Mouse (Mus musculus) embryonic fibroblast, embryonic 13.5 days (primary cell): ENCODE data around the gene Dnajb2. TPM values are rescaled to one million over a fixed set of nuclear protein-coding genes. Genes with fewer than 3 reads are reported as not detected.

Experiments used
- H3K27ac ChIP-seq: 2 replicates; pipeline ENCODE4 v1.5.1; 2012; ENCODE audit warnings: low read length, control low read depth, inconsistent platforms; ENCODE audit not compliant: insufficient read depth
- H3K4me1 ChIP-seq: 2 replicates; pipeline ENCODE4 v1.6.1; 2011; ENCODE audit warnings: low read length; ENCODE audit not compliant: control insufficient read depth, insufficient read depth
- H3K4me3 ChIP-seq: 2 replicates; pipeline ENCODE4 v1.5.1; 2011; ENCODE audit warnings: mild to moderate bottlenecking, control low read depth, low read length; ENCODE audit not compliant: insufficient read depth
- CTCF ChIP-seq: IDR thresholded peaks from 2 replicates; pipeline ENCODE4 v1.5.1; 2011; ENCODE audit warnings: mild to moderate bottlenecking, control low read depth, low read length, moderate library complexity, borderline replicate concordance; ENCODE audit not compliant: insufficient read depth
- POLR2A ChIP-seq: IDR thresholded peaks from 2 replicates; pipeline ENCODE4 v1.6.1; 2011; ENCODE audit warnings: low read depth, mild to moderate bottlenecking, control low read depth, low read length, moderate library complexity
- polyA plus RNA-seq: library from polyadenylated mRNA; stranded (reverse); fragments of >200 nt; gene quantifications from 2 replicates; pipeline ENCODE4 v1.2.4, GENCODE M21; 2011; ENCODE audit warnings: low read depth; ENCODE audit not compliant: missing spikeins, insufficient read length

Dnajb2 gene
- polyA plus RNA-seq, 1 experiment = 28.4 TPM

DNA sequence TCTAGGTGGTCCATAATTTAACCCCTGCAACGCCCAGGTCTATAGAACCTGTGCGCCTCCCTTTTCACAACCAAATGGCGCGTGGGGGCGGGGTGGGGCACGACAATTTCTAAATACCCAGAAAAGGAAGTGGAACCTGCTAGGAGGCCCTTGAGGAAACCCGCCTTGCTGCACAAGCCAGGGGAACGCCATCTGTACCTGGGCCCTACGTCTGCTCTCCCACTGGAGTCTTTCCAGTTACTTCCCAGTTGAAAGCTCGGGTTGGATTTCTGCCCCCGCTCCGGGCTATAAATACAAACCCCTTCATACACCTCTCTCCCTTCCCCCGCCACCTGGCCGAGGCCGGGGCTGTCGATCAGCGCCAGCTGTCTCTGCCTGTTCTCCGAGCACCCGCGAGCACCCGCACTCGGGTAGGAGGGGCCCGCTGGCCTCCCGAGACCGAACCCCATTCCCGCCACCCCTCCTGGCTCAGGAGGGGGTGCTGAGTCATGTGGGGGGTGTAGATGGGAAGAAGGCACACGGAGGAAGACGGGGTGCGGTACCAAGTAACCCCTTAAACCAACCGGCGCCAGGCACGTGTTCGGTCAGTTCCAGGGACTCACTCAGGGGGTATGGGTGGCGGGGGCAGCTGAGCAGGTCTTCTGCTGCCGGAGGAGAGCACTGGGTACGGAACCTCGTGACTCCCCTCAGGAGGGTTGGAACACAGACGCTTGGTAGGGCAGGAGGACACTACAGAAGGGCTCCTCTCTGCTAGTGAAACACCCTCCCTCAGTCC is 17.8 kb upstream of the Dnajb2 start:
- H3K27ac ChIP-seq = no peak overlapping the region
- peak overlapping the region; percentile 57 for H3K4me3 ChIP-seq
- H3K4me1 ChIP-seq = peaks cover 4% of the 10 kb centered on the region; the same call in 1 of the 2 replicates
- TF ChIP-seq CTCF (no peak), POLR2A (no peak)

DNA sequence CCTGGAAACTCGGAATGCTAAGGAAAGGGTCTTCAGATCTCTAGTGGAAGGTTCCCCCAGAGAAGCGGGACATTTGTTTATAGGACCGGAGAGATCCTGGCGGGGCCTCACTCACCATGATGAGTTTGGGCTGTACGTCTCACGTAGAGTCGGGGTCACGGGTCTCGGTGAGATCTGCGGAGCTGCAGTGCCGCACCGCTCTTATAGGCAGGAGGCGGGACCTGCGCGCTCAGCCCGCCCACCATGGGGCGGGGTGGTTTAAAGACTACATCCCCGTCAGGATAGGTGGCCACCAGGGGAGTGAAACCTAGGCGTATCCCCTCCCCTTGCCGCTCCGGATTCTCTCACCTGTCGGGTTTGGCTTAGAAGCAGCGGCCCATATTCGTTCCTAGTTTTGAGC is 17.1 kb upstream of the Dnajb2 start:
- peaks cover 4% of the 10 kb centered on the region; the same call in 1 of the 2 replicates for H3K4me1 ChIP-seq
- TF ChIP-seq POLR2A (peak; percentile 99), CTCF (no peak)
- H3K4me3 ChIP-seq = peak overlapping the region; percentile 57
- no peak overlapping the region for H3K27ac ChIP-seq

DNA sequence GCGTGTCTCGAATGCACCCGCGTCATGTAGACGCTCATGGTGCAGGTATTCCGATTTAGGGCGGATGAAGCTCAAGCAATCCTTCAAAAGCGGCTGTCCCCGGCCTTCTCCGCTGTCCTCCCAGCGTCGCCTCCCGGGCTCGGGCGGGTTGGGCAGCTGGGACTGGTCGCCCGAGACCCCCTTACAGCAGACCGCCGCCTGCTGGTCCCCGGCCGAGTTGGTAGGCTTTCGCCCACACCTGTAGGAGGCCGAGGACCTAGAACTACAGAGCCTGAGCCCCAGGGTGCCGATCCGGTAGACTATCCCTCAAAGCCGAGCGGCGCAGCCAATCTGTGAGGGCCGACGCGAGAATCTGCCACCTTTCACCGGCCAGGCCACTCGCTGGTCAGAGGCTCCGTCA is 16.7 kb upstream of the Dnajb2 start, which contains the start of gene Tuba4a:
TSS of gene Tuba4a (minus strand) at position 335 of the 400 bp plus-strand sequence.
- no peak for TF ChIP-seq POLR2A
- H3K27ac ChIP-seq = no peak within 1 kb of the TSS

DNA sequence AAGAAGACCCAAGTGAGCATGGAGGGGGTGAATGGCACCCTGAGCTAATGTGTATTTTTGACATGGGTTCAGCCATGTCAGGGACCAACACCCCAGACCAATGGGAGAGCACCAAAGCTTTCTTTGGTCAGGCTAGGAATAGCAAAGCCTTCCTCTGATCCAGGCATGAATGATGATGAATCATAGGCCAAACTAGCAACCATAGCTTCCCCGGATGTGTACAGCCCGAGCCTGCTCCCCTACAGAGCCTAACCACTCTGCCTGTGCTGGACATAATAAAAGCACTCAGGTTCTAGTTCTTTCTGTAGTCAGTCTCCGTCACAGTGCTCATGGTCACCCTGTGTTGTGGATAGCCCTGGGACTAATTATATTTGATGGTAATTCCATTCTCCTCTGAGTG is 14.7 kb upstream of the Dnajb2 start:
- Histone ChIP-seq H3K4me1 (peaks cover 4% of the 10 kb centered on the region; the same call in 1 of the 2 replicates), H3K27ac (no peak overlapping the region), H3K4me3 (no peak overlapping the region)
- TF ChIP-seq POLR2A (no peak), CTCF (no peak)

More for the DNA sequence above, 16.7 kb upstream of the Dnajb2 start, which contains the start of gene Tuba4a:
- Histone ChIP-seq H3K4me1 (peaks cover 4% of the 10 kb centered on the region; the same call in 1 of the 2 replicates), H3K4me3 (peak within 1 kb of the TSS; percentile 57)

DNA sequence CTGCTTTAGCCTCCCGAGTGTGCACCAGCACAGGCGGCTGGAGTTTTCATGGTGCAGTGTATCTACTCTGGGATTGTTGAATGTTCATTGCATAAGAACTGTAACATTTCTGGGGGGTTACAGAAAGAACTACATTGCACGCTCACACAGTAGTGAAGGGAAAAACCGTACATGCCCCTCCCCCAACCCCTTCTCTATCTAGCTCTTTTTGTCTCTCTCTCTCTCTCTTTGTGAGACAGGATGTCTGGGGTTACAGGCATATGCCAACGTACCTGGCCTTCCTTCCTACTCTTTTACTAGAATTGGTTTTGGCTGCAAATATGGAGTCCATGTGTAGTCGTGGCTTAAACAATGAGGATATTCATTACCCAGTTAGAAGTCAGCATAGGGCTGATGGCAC is 13.3 kb upstream of the Dnajb2 start:
- no peak overlapping the region for H3K27ac ChIP-seq
- TF ChIP-seq POLR2A (no peak), CTCF (no peak)

DNA sequence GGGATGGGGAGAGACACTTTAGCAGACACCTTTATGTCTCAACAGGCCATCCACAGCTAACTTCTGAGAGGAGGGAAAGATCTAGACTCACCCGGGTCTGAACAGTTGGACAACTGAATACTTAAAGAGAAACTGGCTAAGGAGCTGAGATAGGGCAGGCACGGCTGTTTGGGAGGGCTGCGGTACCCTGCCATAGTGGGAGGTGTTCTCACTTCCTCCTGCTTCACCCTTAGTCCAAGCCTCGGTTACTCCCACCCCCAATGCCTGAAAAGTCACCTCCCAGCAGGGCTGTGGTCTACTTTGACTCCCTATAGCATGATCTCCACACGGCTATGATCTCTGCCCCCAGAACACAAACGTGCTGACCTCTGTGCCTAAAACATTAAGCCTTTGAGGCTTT is 12.7 kb upstream of the Dnajb2 start:
- Histone ChIP-seq H3K4me3 (no peak overlapping the region), H3K27ac (no peak overlapping the region), H3K4me1 (peaks cover 4% of the 10 kb centered on the region; the same call in 1 of the 2 replicates)
- TF ChIP-seq POLR2A (no peak), CTCF (no peak)

More for the DNA sequence above, 13.3 kb upstream of the Dnajb2 start:
- Histone ChIP-seq H3K4me1 (peaks cover 4% of the 10 kb centered on the region; the same call in 1 of the 2 replicates), H3K4me3 (no peak overlapping the region)

DNA sequence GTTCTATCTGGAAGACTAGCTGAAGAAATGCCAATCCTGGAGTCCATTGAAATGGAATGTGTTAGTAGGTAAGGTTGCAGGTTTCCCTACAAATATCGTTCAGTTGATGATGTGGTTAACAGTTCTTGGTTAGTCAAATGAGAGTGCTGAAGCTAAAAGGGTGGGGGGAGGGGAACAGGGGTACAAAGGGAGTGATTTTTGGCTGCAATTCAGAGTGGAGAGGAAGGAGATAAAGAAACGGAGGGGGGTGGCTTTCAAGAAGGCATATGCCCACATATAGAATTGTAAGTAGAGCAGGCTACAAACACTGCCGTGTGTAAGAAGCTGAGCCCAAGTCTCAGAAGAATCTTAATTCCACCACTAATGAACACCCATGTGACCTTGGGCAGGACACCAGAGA is 10.7 kb upstream of the Dnajb2 start:
- TF ChIP-seq CTCF (no peak), POLR2A (no peak)
- Histone ChIP-seq H3K4me3 (no peak overlapping the region), H3K27ac (no peak overlapping the region), H3K4me1 (peaks cover 4% of the 10 kb centered on the region; the same call in 1 of the 2 replicates)

DNA sequence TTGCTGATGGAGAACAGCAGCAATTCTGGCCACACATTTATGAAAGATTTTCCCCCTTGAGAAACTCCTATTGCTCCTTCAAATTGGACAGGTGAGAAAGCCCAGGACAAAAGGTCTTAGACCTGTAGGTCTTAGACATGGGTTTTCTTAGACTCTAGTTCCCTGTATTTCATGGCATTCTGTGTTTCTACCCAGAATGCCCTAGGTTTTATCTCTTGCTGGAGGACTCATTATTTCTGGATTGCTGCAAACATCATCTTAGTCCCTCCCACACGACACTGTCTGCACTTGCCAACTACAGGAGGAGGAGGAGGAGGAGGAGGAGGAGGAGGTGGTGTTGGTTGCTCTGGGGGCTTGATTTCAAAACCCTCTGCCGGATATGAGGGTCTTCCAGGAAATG is 10.1 kb upstream of the Dnajb2 start:
- no peak overlapping the region for H3K27ac ChIP-seq
- H3K4me3 ChIP-seq = no peak overlapping the region
- peaks cover 4% of the 10 kb centered on the region; the same call in 1 of the 2 replicates for H3K4me1 ChIP-seq
- TF ChIP-seq CTCF = no peak
- no peak for TF ChIP-seq POLR2A

DNA sequence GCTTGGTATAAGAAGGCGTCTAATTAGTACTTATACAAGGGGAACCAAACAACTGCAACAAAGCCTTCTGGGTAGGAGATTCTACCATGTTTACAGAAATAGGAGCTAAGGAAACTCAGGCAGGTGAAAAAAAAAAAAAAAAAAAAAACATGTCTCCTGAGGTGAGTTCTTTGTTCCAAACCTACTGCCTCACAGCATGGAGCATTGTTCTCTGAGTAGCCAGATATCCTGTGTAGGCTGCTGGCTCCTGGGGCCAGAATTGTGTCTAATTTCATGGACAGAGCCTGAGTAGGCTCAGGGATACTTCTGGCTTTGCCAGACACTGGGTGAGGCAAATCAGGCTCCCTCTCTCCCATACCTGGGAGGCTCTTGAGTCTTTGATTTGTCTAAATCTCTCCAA is 8.6 kb upstream of the Dnajb2 start:
- no peak overlapping the region for H3K27ac ChIP-seq
- no peak overlapping the region for H3K4me3 ChIP-seq
- TF ChIP-seq CTCF (no peak), POLR2A (no peak)
- no peaks in the 10 kb centered on the region; the same call in 1 of the 2 replicates for H3K4me1 ChIP-seq

DNA sequence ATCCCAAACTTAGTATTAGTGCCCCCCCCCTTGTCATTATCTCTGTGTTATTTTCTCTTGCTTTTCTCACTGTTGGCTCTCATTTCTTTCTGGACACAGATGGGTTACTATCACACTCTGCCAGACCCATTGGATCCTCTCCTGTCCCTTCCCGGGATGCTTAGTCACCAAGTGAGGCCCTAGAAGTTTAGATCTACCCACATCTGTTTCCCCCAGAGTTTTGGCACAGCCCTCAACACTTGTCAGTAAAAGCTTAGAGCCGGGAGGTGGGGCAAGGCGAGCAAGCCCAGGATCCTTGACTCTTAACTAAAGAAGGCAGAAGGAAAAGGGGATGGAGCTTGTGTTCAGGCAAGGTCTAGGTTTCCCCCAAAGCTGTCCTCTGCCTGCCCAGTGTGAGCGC is 7.0 kb upstream of the Dnajb2 start:
- TF ChIP-seq POLR2A (no peak), CTCF (no peak)
- H3K4me1 ChIP-seq = no peaks in the 10 kb centered on the region; the same call in 1 of the 2 replicates

More for the DNA sequence above, 7.0 kb upstream of the Dnajb2 start:
- Histone ChIP-seq H3K27ac (no peak overlapping the region), H3K4me3 (no peak overlapping the region)
